Mouse (Mus musculus): ENCODE results near the gene Rnf43. TPM values are rescaled to one million over a fixed set of nuclear protein-coding genes. Genes with fewer than 3 reads are reported as not detected.

The Rnf43 gene
- polyA plus RNA-seq, 1 experiment from 2014 or later = 0.84 TPM

GRCm38 (mm10) chr11:87667107-87668090 lies 4.9 kb downstream of the Rnf43 start:
- H3K4me2 ChIP-seq (replicated peaks) = no peak overlapping the region
- no peaks in the 10 kb centered on the region for H3K36me3 ChIP-seq (replicated peaks; ENCODE audit: control insufficient read depth, insufficient read depth)
- ATAC-seq (ENCODE audit: low FRiP score) (no peak), DNase-seq (ENCODE audit: low spot score) (no peak)
- peaks cover 24% of the 10 kb centered on the region for H3K27me3 ChIP-seq (ENCODE audit: control insufficient read depth, insufficient read depth, low read length)
- WGBS = 75% methylated on average over 4 of the region's 4 CpGs
- no peak overlapping the region for H3K9ac ChIP-seq
- no peaks in the 10 kb centered on the region for H3K4me1 ChIP-seq (replicated peaks; ENCODE audit: control insufficient read depth, insufficient read depth, low read length)
- no peak overlapping the region for H3K27ac ChIP-seq
- no peak overlapping the region for H3K4me3 ChIP-seq (replicated peaks; ENCODE audit: low read length)
- H3K9me3 ChIP-seq (ENCODE audit: control insufficient read depth, low read length) = no peaks in the 10 kb centered on the region

- Histone ChIP-seq H3K4me1 (replicated peaks; ENCODE audit: control insufficient read depth, insufficient read depth, low read length) (no peaks in the 10 kb centered on the region), H3K9ac (no peak overlapping the region), H3K9me3 (ENCODE audit: control insufficient read depth, low read length) (no peaks in the 10 kb centered on the region), H3K4me3 (replicated peaks; ENCODE audit: low read length) (no peak overlapping the region), H3K27ac (no peak overlapping the region), H3K27me3 (ENCODE audit: control insufficient read depth, insufficient read depth, low read length) (no peaks in the 10 kb centered on the region), H3K4me2 (replicated peaks) (no peak overlapping the region), H3K36me3 (replicated peaks; ENCODE audit: control insufficient read depth, insufficient read depth) (no peaks in the 10 kb centered on the region)
- no peak for DNase-seq (ENCODE audit: low spot score)
- WGBS = 100% methylated on average over 1 of the region's 1 CpGs
- ATAC-seq (ENCODE audit: low FRiP score) = no peak
Observed at GRCm38 (mm10) chr11:87673282-87673681, 10.8 kb downstream of the Rnf43 start.

- no peaks in the 10 kb centered on the region for H3K36me3 ChIP-seq (replicated peaks; ENCODE audit: control insufficient read depth, insufficient read depth)
- no peak overlapping the region for H3K27ac ChIP-seq
- H3K4me3 ChIP-seq (replicated peaks; ENCODE audit: low read length) = no peak overlapping the region
- H3K4me2 ChIP-seq (replicated peaks) = no peak overlapping the region
- no peaks in the 10 kb centered on the region for H3K9me3 ChIP-seq (ENCODE audit: control insufficient read depth, low read length)
- no peak for ATAC-seq (ENCODE audit: low FRiP score)
- no peak overlapping the region for H3K9ac ChIP-seq
- WGBS = 93% methylated on average over 6 of the region's 6 CpGs
- no peak for DNase-seq (ENCODE audit: low spot score)
- no peaks in the 10 kb centered on the region for H3K27me3 ChIP-seq (ENCODE audit: control insufficient read depth, insufficient read depth, low read length)
- H3K4me1 ChIP-seq (replicated peaks; ENCODE audit: control insufficient read depth, insufficient read depth, low read length) = no peaks in the 10 kb centered on the region
Observed at GRCm38 (mm10) chr11:87675606-87676005, 13.1 kb downstream of the Rnf43 start.

- H3K27me3 ChIP-seq (ENCODE audit: control insufficient read depth, insufficient read depth, low read length) = no peaks in the 10 kb centered on the region
- no peak overlapping the region for H3K4me3 ChIP-seq (replicated peaks; ENCODE audit: low read length)
- H3K4me1 ChIP-seq (replicated peaks; ENCODE audit: control insufficient read depth, insufficient read depth, low read length) = no peaks in the 10 kb centered on the region
- no peak for ATAC-seq (ENCODE audit: low FRiP score)
- WGBS = 40% methylated on average over 5 of the region's 5 CpGs
- no peak overlapping the region for H3K9ac ChIP-seq
- no peaks in the 10 kb centered on the region for H3K9me3 ChIP-seq (ENCODE audit: control insufficient read depth, low read length)
- H3K4me2 ChIP-seq (replicated peaks) = no peak overlapping the region
- H3K27ac ChIP-seq = no peak overlapping the region
- H3K36me3 ChIP-seq (replicated peaks; ENCODE audit: control insufficient read depth, insufficient read depth) = no peaks in the 10 kb centered on the region
- DNase-seq (ENCODE audit: low spot score) = no peak
Observed at GRCm38 (mm10) chr11:87677756-87678155, 15.2 kb downstream of the Rnf43 start.

- ATAC-seq (ENCODE audit: low FRiP score) (no peak), DNase-seq (ENCODE audit: low spot score) (no peak)
- 87% methylated on average over 4 of the region's 4 CpGs for WGBS
- Histone ChIP-seq H3K27ac (no peak overlapping the region), H3K4me2 (replicated peaks) (no peak overlapping the region), H3K36me3 (replicated peaks; ENCODE audit: control insufficient read depth, insufficient read depth) (no peaks in the 10 kb centered on the region), H3K9me3 (ENCODE audit: control insufficient read depth, low read length) (no peaks in the 10 kb centered on the region), H3K9ac (no peak overlapping the region), H3K27me3 (ENCODE audit: control insufficient read depth, insufficient read depth, low read length) (no peaks in the 10 kb centered on the region), H3K4me1 (replicated peaks; ENCODE audit: control insufficient read depth, insufficient read depth, low read length) (no peaks in the 10 kb centered on the region), H3K4me3 (replicated peaks; ENCODE audit: low read length) (no peak overlapping the region)
Observed at GRCm38 (mm10) chr11:87678545-87678944, 16.0 kb downstream of the Rnf43 start.

- Histone ChIP-seq H3K4me2 (replicated peaks) (no peak overlapping the region), H3K27me3 (ENCODE audit: control insufficient read depth, insufficient read depth, low read length) (no peaks in the 10 kb centered on the region), H3K4me1 (replicated peaks; ENCODE audit: control insufficient read depth, insufficient read depth, low read length) (no peaks in the 10 kb centered on the region), H3K36me3 (replicated peaks; ENCODE audit: control insufficient read depth, insufficient read depth) (no peaks in the 10 kb centered on the region), H3K9ac (no peak overlapping the region), H3K9me3 (ENCODE audit: control insufficient read depth, low read length) (no peaks in the 10 kb centered on the region), H3K4me3 (replicated peaks; ENCODE audit: low read length) (no peak overlapping the region), H3K27ac (no peak overlapping the region)
- no peak for ATAC-seq (ENCODE audit: low FRiP score)
- DNase-seq (ENCODE audit: low spot score) = no peak
- 94% methylated on average over 7 of the region's 7 CpGs for WGBS
Observed at GRCm38 (mm10) chr11:87678976-87679375, 16.5 kb downstream of the Rnf43 start.

- Histone ChIP-seq H3K27me3 (ENCODE audit: control insufficient read depth, insufficient read depth, low read length) (no peaks in the 10 kb centered on the region), H3K4me3 (replicated peaks; ENCODE audit: low read length) (no peak overlapping the region), H3K27ac (no peak overlapping the region), H3K36me3 (replicated peaks; ENCODE audit: control insufficient read depth, insufficient read depth) (no peaks in the 10 kb centered on the region), H3K9ac (no peak overlapping the region), H3K4me1 (replicated peaks; ENCODE audit: control insufficient read depth, insufficient read depth, low read length) (no peaks in the 10 kb centered on the region), H3K9me3 (ENCODE audit: control insufficient read depth, low read length) (no peaks in the 10 kb centered on the region), H3K4me2 (replicated peaks) (no peak overlapping the region)
- 92% methylated on average over 9 of the region's 9 CpGs for WGBS
- no peak for DNase-seq (ENCODE audit: low spot score)
- no peak for ATAC-seq (ENCODE audit: low FRiP score)
Observed at GRCm38 (mm10) chr11:87680786-87681185, 18.3 kb downstream of the Rnf43 start.

GRCm38 (mm10) chr11:87682096-87682495 lies 19.6 kb downstream of the Rnf43 start:
- no peak overlapping the region for H3K4me2 ChIP-seq (replicated peaks)
- no peak overlapping the region for H3K4me3 ChIP-seq (replicated peaks; ENCODE audit: low read length)
- ATAC-seq (ENCODE audit: low FRiP score) (no peak), DNase-seq (ENCODE audit: low spot score) (no peak)
- WGBS = 83% methylated on average over 12 of the region's 12 CpGs
- H3K36me3 ChIP-seq (replicated peaks; ENCODE audit: control insufficient read depth, insufficient read depth) = no peaks in the 10 kb centered on the region
- H3K4me1 ChIP-seq (replicated peaks; ENCODE audit: control insufficient read depth, insufficient read depth, low read length) = no peaks in the 10 kb centered on the region
- no peaks in the 10 kb centered on the region for H3K9me3 ChIP-seq (ENCODE audit: control insufficient read depth, low read length)
- H3K9ac ChIP-seq = no peak overlapping the region
- no peaks in the 10 kb centered on the region for H3K27me3 ChIP-seq (ENCODE audit: control insufficient read depth, insufficient read depth, low read length)
- H3K27ac ChIP-seq = no peak overlapping the region

GRCm38 (mm10) chr11:87682838-87683571 lies 20.5 kb downstream of the Rnf43 start:
- no peak for ATAC-seq (ENCODE audit: low FRiP score)
- Histone ChIP-seq H3K36me3 (replicated peaks; ENCODE audit: control insufficient read depth, insufficient read depth) (no peaks in the 10 kb centered on the region), H3K4me3 (replicated peaks; ENCODE audit: low read length) (no peak overlapping the region), H3K27me3 (ENCODE audit: control insufficient read depth, insufficient read depth, low read length) (no peaks in the 10 kb centered on the region), H3K9ac (no peak overlapping the region), H3K27ac (no peak overlapping the region), H3K9me3 (ENCODE audit: control insufficient read depth, low read length) (no peaks in the 10 kb centered on the region), H3K4me2 (replicated peaks) (no peak overlapping the region), H3K4me1 (replicated peaks; ENCODE audit: control insufficient read depth, insufficient read depth, low read length) (no peaks in the 10 kb centered on the region)
- WGBS = 58% methylated on average over 13 of the region's 13 CpGs
- DNase-seq (ENCODE audit: low spot score) = no peak
